Mouse (Mus musculus) midbrain, embryonic 14.5 days (tissue): Measurements from ENCODE around the gene Ddx41. TPM values are rescaled to one million over a fixed set of nuclear protein-coding genes. Genes with fewer than 3 reads are reported as not detected.
A peak's percentile ranks its signal among the peaks of the same experiment; 100 is the strongest.

ENCODE experiments used
- ATAC-seq: fragments of 200-750 bp; cut with Nextera tagmentation; 2 replicates; pipeline ENCODE4 v1.8.0; 2017; ENCODE audit warnings: moderate number of reproducible peaks, moderate library complexity; ENCODE audit not compliant: low FRiP score, low TSS enrichment
- DNase-seq: peaks from one replicate; pipeline ENCODE4 v3.0.0-alpha.2; 2015
- H3K27ac ChIP-seq: fragments of 300-500 bp; sonication (generic); replicated peaks from 2 replicates; pipeline ENCODE4 v1.5.1; 2014; ENCODE audit warnings: mild to moderate bottlenecking, low read depth, low read length, moderate library complexity
- H3K27me3 ChIP-seq: fragments of 300-500 bp; sonication (generic); 2 replicates; pipeline ENCODE4 v1.6.1; 2014; ENCODE audit warnings: low read length, control low read depth, mixed read lengths; ENCODE audit not compliant: control insufficient read depth, insufficient read depth
- H3K36me3 ChIP-seq: fragments of 300-500 bp; sonication (generic); 2 replicates; pipeline ENCODE4 v1.6.1; 2014; ENCODE audit warnings: low read length, control low read depth; ENCODE audit not compliant: control insufficient read depth, insufficient read depth
- H3K4me1 ChIP-seq: fragments of 300-500 bp; sonication (generic); 2 replicates; pipeline ENCODE4 v1.6.1; 2014; ENCODE audit warnings: mild to moderate bottlenecking, antibody characterized with exemption, low read length, control low read depth; ENCODE audit not compliant: control insufficient read depth, insufficient read depth
- H3K4me2 ChIP-seq: fragments of 300-500 bp; sonication (generic); 2 replicates; pipeline ENCODE4 v1.6.1; 2014; ENCODE audit warnings: mild to moderate bottlenecking, low read length, moderate library complexity
- H3K4me3 ChIP-seq: fragments of 300-500 bp; sonication (generic); replicated peaks from 2 replicates; pipeline ENCODE4 v1.5.1; 2014; ENCODE audit warnings: low read depth, low read length
- H3K9ac ChIP-seq: fragments of 300-500 bp; sonication (generic); replicated peaks from 2 replicates; pipeline ENCODE4 v1.6.1; 2014; ENCODE audit warnings: mild to moderate bottlenecking, low read length, moderate library complexity
- H3K9me3 ChIP-seq: fragments of 300-500 bp; sonication (generic); 2 replicates; pipeline ENCODE4 v1.6.1; 2016; ENCODE audit warnings: low read length, control low read depth, mixed read lengths; ENCODE audit not compliant: control insufficient read depth
- WGBS: fragments of 180-500 bp; shearing (Covaris S2); extraction: QIAGEN DNeasy Blood & Tissue Kit; methylation state at CpG from one replicate; pipeline ENCODE4 v1.1.7; 2014; 5-methylcytosine and 5-hydroxymethylcytosine counted together
- polyA plus RNA-seq: library from polyadenylated mRNA; unstranded; fragments of >200 nt; fragmentation: Nextera tagmentation; extraction: Ambion mirVana; gene quantifications from 2 replicates; pipeline ENCODE4 v1.2.1, GENCODE M21; 2014

Ddx41 gene
- polyA plus RNA-seq, 1 experiment from 2014 or later = 56.2 TPM

DNA sequence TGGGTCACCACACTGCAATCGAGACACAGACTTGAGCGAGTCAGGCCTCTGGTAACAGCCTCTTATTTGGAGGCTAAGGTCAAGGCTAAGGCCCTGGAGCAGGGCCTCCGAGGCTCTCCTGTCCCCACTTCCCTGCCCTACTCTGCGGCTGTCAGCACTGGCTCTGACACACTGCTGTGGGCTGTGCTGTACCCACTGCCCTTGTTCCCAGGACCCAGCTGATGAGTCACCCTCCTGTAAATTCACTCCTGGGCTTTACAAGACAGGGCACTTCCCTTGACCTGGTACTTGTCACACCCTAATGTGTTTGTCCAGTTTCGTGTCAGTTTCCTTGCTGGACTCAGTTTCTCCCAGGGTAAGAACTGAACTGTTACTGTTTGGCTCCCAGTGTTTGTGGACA, 12.0 kb upstream of the Ddx41 start:
- no peaks in the 10 kb centered on the region for H3K4me1 ChIP-seq
- no peaks in the 10 kb centered on the region for H3K27me3 ChIP-seq
- DNase-seq (no peak), ATAC-seq (no peak)
- no peak overlapping the region for H3K9ac ChIP-seq
- peaks cover 97% of the 10 kb centered on the region for H3K36me3 ChIP-seq
- H3K4me2 ChIP-seq = no peak overlapping the region
- H3K9me3 ChIP-seq = no peaks in the 10 kb centered on the region
- 93% methylated on average over 5 of the region's 5 CpGs for WGBS
- H3K4me3 ChIP-seq = no peak overlapping the region
- H3K27ac ChIP-seq = no peak overlapping the region

DNA sequence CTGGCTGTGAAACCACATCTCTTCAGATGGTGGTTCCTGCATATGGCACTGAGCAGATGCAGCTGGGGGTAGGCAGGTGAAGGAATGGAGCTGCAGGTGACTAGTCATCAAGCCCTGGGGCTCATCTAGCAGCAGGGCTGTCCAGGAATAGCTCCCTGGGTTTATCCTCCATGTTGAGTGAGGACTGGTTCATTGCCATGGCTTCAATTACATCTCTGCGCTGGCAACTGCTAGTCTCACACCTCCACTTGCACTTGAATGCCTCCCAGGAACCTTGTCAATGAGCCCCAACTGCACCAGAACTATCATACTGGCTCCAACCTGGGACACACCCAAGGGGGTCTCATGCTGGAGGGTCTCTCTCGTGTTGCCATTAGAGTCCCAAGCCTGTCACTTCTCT, 11.5 kb upstream of the Ddx41 start:
- Histone ChIP-seq H3K9ac (no peak overlapping the region), H3K4me3 (no peak overlapping the region), H3K27ac (no peak overlapping the region), H3K36me3 (peaks cover 97% of the 10 kb centered on the region), H3K9me3 (no peaks in the 10 kb centered on the region), H3K4me2 (no peak overlapping the region), H3K27me3 (no peaks in the 10 kb centered on the region), H3K4me1 (no peaks in the 10 kb centered on the region)
- DNase-seq = no peak
- no peak for ATAC-seq
- 96% methylated on average over 2 of the region's 2 CpGs for WGBS

DNA sequence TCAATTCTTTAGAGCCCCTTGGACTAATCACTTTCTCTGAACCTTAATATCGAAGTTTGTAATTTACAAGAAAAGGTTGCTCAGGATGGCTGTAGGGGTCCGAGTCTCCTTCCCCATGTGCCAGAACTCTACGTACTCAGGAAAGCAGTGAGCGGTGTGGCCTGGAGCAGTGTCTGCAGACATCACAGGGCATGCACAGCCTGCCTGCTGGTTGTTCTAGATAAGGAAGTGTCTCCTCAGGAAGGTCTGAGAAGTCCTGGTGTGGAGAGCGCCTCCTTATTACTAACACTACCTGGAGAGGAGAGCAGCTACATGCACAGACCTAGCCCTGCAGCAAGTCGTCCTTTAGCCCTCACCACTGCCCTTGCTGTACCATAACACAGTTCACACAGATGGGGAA, 8.3 kb upstream of the Ddx41 start:
- ATAC-seq (no peak), DNase-seq (no peak)
- no peaks in the 10 kb centered on the region for H3K4me1 ChIP-seq
- H3K36me3 ChIP-seq = peaks cover 100% of the 10 kb centered on the region
- no peak overlapping the region for H3K27ac ChIP-seq
- H3K4me2 ChIP-seq = no peak overlapping the region
- H3K27me3 ChIP-seq = no peaks in the 10 kb centered on the region
- WGBS = 88% methylated on average over 6 of the region's 6 CpGs
- H3K9me3 ChIP-seq = no peaks in the 10 kb centered on the region
- H3K4me3 ChIP-seq = no peak overlapping the region
- no peak overlapping the region for H3K9ac ChIP-seq

DNA sequence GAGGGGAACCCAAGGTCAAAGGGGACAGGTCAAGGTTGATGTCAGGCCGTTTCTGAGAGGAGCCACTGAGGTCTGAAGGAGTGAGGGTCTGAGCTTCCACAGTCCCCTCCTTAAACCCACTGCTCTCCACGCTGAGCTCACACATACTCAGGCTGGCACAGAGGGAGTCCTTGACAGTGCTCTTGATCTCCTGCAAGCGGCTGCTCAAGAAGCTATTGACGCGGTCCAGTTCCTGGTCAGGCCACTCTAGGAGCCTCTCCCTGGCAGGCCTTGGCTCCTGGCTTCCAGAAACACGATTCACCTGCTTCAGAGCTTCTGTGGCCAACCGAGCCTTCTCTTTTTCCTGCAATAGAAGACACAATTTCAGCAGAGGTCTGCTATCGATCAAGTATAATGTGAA, 7.0 kb upstream of the Ddx41 start:
- no peak overlapping the region for H3K9ac ChIP-seq
- H3K36me3 ChIP-seq = peaks cover 100% of the 10 kb centered on the region
- DNase-seq (no peak), ATAC-seq (no peak)
- H3K27me3 ChIP-seq = no peaks in the 10 kb centered on the region
- H3K4me3 ChIP-seq = no peak overlapping the region
- no peak overlapping the region for H3K4me2 ChIP-seq
- no peak overlapping the region for H3K27ac ChIP-seq
- no peaks in the 10 kb centered on the region for H3K9me3 ChIP-seq
- H3K4me1 ChIP-seq = no peaks in the 10 kb centered on the region
- WGBS = 94% methylated on average over 8 of the region's 8 CpGs

DNA sequence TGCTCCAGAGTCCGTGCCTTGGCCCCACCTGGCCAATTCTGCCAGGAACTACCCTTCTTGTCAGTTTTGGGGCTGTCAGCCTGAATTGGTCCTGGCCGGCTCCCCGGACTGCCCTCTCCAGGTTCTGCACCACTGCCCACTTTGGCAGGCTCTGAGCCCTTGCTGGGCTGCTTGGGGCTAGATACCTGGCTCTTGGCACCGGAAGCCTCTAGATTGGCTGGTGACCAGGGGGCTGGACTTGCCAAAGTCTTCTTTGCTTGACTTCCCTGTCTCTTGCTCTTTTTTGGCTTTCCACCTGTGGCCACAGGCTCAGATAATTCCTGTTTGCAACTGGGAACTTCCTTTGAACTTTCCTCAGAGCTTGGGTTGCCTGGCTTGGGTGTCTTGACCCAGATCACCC, 6.4 kb upstream of the Ddx41 start:
- no peak for DNase-seq
- Histone ChIP-seq H3K27ac (no peak overlapping the region), H3K36me3 (peaks cover 100% of the 10 kb centered on the region), H3K4me1 (no peaks in the 10 kb centered on the region), H3K9ac (no peak overlapping the region), H3K4me2 (no peak overlapping the region), H3K27me3 (no peaks in the 10 kb centered on the region), H3K4me3 (no peak overlapping the region), H3K9me3 (no peaks in the 10 kb centered on the region)
- WGBS = 97% methylated on average over 4 of the region's 4 CpGs
- ATAC-seq = no peak

DNA sequence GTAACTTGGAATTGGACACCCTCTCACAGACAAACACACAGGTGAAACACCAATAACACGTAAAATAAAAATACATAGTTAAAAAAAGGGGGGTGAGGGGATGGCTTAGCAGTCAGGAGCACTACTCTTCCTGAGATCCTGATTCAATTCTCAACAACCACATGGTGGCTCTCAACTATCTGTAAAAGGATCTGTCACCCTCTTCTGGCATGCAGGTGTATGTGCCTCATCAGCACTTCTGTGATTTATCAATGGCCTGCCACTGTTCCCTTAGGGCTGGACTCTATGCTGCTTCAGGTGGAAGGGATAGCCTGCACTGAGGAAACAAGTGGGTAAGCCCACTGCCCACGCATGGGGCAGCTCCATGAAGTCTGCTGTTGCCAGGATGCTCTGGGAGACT, 4.5 kb upstream of the Ddx41 start:
- Histone ChIP-seq H3K4me1 (no peaks in the 10 kb centered on the region), H3K27ac (no peak overlapping the region), H3K9me3 (no peaks in the 10 kb centered on the region), H3K4me3 (no peak overlapping the region), H3K4me2 (no peak overlapping the region), H3K36me3 (peaks cover 88% of the 10 kb centered on the region), H3K27me3 (no peaks in the 10 kb centered on the region), H3K9ac (no peak overlapping the region)
- DNase-seq (no peak), ATAC-seq (no peak)
- 89% methylated on average over 2 of the region's 2 CpGs for WGBS

DNA sequence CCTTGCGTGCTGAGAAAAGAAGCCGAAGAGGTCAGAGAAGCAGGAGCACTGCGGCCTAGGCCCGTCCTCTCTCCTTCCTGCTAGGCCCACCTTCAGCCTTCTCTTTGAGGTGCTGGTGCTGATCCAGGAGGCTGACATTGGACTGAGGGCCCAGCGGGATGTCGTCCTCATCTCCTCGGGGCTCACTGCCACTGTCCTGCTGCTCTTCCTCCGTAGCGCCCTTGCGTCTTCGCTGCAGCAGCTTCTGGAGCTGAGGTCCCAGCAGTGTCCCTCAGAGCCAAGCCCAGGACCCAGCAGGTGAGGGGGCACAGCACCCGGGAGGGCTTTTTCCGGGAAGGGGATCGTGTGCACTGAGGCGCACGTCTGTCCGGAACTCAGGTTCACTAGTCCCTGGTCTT, 663 bp downstream of the Ddx41 start:
- peaks cover 71% of the 10 kb centered on the region for H3K36me3 ChIP-seq
- peak overlapping the region; percentile 79 for H3K4me3 ChIP-seq
- peak overlapping the region; percentile 94 for H3K4me2 ChIP-seq
- peaks cover 9% of the 10 kb centered on the region for H3K4me1 ChIP-seq
- H3K9me3 ChIP-seq = no peaks in the 10 kb centered on the region
- DNase-seq (no peak), ATAC-seq (no peak; the same call in 1 of the 2 replicates)
- H3K27ac ChIP-seq = peak overlapping the region; percentile 82
- no peaks in the 10 kb centered on the region for H3K27me3 ChIP-seq
- 17% methylated on average over 17 of the region's 17 CpGs for WGBS
- H3K9ac ChIP-seq = peak overlapping the region; percentile 74

DNA sequence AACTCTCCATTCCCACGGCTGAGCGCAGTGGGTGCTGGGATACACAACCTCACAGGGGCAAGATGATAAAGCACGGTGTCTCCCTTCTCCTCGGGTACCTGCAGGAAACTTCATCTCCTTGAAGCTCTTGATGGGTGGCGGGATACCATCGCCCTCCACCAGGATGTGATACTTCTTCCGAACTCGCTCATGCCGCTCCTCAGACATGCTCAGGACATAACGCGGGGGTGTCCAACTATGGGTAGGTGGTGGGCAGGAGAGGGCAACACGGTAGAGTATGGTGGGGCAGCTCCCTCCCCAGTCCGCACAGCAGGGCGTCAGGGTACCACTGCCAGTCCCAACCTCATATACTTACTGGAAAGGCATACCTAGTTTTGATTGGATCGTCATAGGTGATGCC, 1.3 kb downstream of the Ddx41 start:
- no peak overlapping the region; the same call in 1 of the 2 replicates for H3K9ac ChIP-seq
- no peaks in the 10 kb centered on the region for H3K9me3 ChIP-seq
- ATAC-seq (no peak), DNase-seq (no peak)
- peak overlapping the region; percentile 94 for H3K4me2 ChIP-seq
- H3K4me1 ChIP-seq = peaks cover 9% of the 10 kb centered on the region
- peak overlapping the region; percentile 79 for H3K4me3 ChIP-seq
- no peak overlapping the region for H3K27ac ChIP-seq
- H3K36me3 ChIP-seq = peaks cover 71% of the 10 kb centered on the region
- WGBS = 97% methylated on average over 15 of the region's 15 CpGs
- H3K27me3 ChIP-seq = no peaks in the 10 kb centered on the region

DNA sequence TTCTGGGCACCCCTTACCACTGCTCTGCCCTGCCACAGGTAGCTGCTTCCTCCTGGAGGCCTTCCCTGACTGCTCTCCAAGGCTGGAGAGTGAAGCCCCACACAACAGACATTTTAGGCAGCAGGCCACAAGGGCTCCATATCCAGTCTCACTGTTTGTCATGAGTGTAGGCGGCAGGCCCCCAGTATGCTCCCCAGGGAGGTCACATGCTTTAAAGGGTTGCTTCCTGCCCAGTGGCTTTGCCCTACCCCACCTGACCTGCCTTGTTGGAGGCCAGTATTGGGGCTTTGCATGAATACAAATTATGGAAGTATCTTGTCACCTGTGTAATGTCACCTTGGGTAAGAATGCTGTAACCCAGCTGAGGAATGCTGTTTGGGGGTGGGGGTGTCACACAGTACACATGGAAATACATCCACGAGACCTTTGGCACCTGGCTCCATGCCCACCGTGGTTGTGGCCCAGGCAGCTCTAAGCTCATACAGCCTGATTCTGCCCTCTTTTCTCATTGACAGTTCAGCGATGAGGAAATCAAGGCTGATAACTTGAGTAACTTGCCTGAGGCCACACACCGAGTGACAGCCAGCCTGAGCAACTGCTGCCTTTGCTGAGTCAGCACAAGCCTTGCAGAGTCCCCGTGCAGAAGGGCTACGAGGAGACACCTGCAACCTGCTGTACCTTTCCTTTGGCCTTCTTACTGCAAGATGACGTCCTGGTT, 7.1 kb downstream of the Ddx41 start, which contains the start of gene Dok3:
TSS of gene Dok3 (minus strand) at position 99 of the 718 bp plus-strand sequence.
- Histone ChIP-seq H3K4me2 (no peak within 1 kb of the TSS), H3K27me3 (no peaks in the 10 kb centered on the region), H3K27ac (no peak within 1 kb of the TSS), H3K4me1 (no peaks in the 10 kb centered on the region), H3K9ac (no peak within 1 kb of the TSS), H3K4me3 (no peak within 1 kb of the TSS), H3K9me3 (no peaks in the 10 kb centered on the region), H3K36me3 (peaks cover 58% of the 10 kb centered on the region)
- ATAC-seq = no peak
- WGBS = 90% methylated on average over 8 of the region's 8 CpGs
- DNase-seq = no peak
